In genomic region chr9:61367156-61367555, GRCm38 (mm10) we compare ENCODE assay signal across 22 mouse cellular contexts. TPM values are rescaled to one million over a fixed set of nuclear protein-coding genes. Genes with fewer than 3 reads are reported as not detected.
A peak's percentile ranks its signal among the peaks of the same experiment; 100 is the strongest.
DNase-seq lines count a peak whose midpoint lies in the region; TF ChIP-seq lines count a peak whose summit lies in the region.
"Had no signal": no experiment of that assay in that cellular context is flagged by ENCODE, and none has a peak within 500 bp of the region (broad histone marks: within the 10 kb centered on the region; RNA-seq: fewer than 3 reads in every experiment).

No protein-coding gene starts in this region.

- H3K9me3 ChIP-seq in E14TG2a.4 (ENCODE audit: low read length), result 0 out of 2 replicates have a peak, but pooled peaks cover 6% of the 10 kb centered on the region
- H3K9me3 ChIP-seq: embryonic facial prominence, embryonic 13.5 days; embryonic facial prominence, embryonic 15.5 days; forebrain, embryonic 10.5 days; forebrain, embryonic 12.5 days had no signal

- H3K4me1 ChIP-seq in cerebellum, adult 2 months (ENCODE audit: control insufficient read depth, insufficient read depth, low read length), result no peaks in the 10 kb centered on the region
- peaks cover 75% of the 10 kb centered on the region for H3K4me1 ChIP-seq in E14TG2a.4 (replicated peaks; ENCODE audit: low read depth, low read length)

- H3K36me3 ChIP-seq in E14TG2a.4 (ENCODE audit: insufficient read depth, low read length), result no peaks in the 10 kb centered on the region
- H3K36me3 ChIP-seq: embryonic facial prominence, embryonic 13.5 days; embryonic facial prominence, embryonic 15.5 days; forebrain, embryonic 10.5 days; forebrain, embryonic 12.5 days had no signal

- no peak overlapping the region for H3K27ac ChIP-seq in cerebellum, adult 2 months (ENCODE audit: insufficient read depth, low read length)
- H3K27ac ChIP-seq: embryonic facial prominence, embryonic 13.5 days; embryonic facial prominence, embryonic 15.5 days; forebrain, embryonic 10.5 days; forebrain, embryonic 12.5 days had no signal

- WGBS in cerebellum, adult 2 months, result 88% methylated on average over 4 of the region's 4 CpGs

- TF ChIP-seq CTCF in cerebellum, adult 2 months (IDR thresholded peaks at IDR 0.05; ENCODE audit: borderline replicate concordance, insufficient read depth, low read depth, low read length), result no peak
- no peak for TF ChIP-seq CTCF in E14TG2a.4 (conservative IDR thresholded peaks at IDR 0.05; ENCODE audit: low read length)

- no peaks in the 10 kb centered on the region for H3K27me3 ChIP-seq in cerebellum, adult 2 months (ENCODE audit: control insufficient read depth, insufficient read depth, low read length)
- peaks cover 26% of the 10 kb centered on the region for H3K27me3 ChIP-seq in E14TG2a.4 (ENCODE audit: insufficient read depth, low read length)

- no peak overlapping the region for H3K4me3 ChIP-seq in cerebellum, adult 2 months (replicated peaks; ENCODE audit: insufficient read depth, low read depth, low read length)
- 0 out of 2 replicates have a peak overlapping the region, but pooled peaks have one; percentile 17 for H3K4me3 ChIP-seq in E14TG2a.4 (replicated peaks; ENCODE audit: low read length)
- H3K4me3 ChIP-seq: embryonic facial prominence, embryonic 13.5 days; embryonic facial prominence, embryonic 15.5 days; erythroblast, embryonic 14.5 days; forebrain, embryonic 10.5 days; forebrain, embryonic 12.5 days had no signal

- peak; percentile 22 for DNase-seq in cerebellum, adult 9-10 months
- DNase-seq in cerebellum, adult 2 months, result no peak
- DNase-seq in ES-CJ7 (ENCODE audit: low read depth, low spot score), result peak; percentile 70
- peak; percentile 56 for DNase-seq in ZHBTc4 (ENCODE audit: low read depth, low spot score)
- DNase-seq in heart, adult 18-20 months, result no peak
- DNase-seq in layer of hippocampus, adult 11-12 months (ENCODE audit: low spot score), result no peak
- DNase-seq: adrenal gland, adult 2 months; adrenal gland, postnatal 10 days; adrenal gland, postnatal 25 days; B cell, adult 2 months; cerebellum, adult 11 months; cerebellum, adult 18-20 months; cerebellum, adult 9-11 months; cerebellum, postnatal 14 days; cerebellum, postnatal 36 days; embryo, embryonic 11 days had no signal

- no peak for TF ChIP-seq POLR2A in cerebellum, adult 2 months (IDR thresholded peaks at IDR 0.05; ENCODE audit: borderline replicate concordance, insufficient read depth, low read length)

RNA-seq across cellular contexts. Expression of gene Tle3, which starts 5.0 kb away (rescaled TPM):
- polyA plus RNA-seq in cerebellum, adult 2 months (2012; rRNA removed), result 50.6 and 62.0 TPM in 2 replicates
- 10 to 100 TPM; 15.2 to 21.9 TPM for total RNA-seq in heart, adult 18-20 months (2021)

Comparison
In these comparisons a context has a peak if more than half of its experiments do, and no peak if none do; other contexts are left out.
1. DNase-seq: peak in cerebellum, adult 9-10 months (single experiment), ES-CJ7 (single experiment) and ZHBTc4 (single experiment); none in cerebellum, adult 2 months (0 of 2), heart, adult 18-20 months (0 of 2) and layer of hippocampus, adult 11-12 months (single experiment).